Mouse (Mus musculus) Patski (cell line): Measurements from ENCODE around the gene 4930452B06Rik. TPM values are rescaled to one million over a fixed set of nuclear protein-coding genes. Genes with fewer than 3 reads are reported as not detected.

Experiments
- ATAC-seq: fragments of 100-300 bp; one replicate; pipeline ENCODE4 v1.8.0; 2021
- CTCF ChIA-PET: fragments of 350-600 bp; sonication (Branson Sonifier 250); formaldehyde crosslinking; loops from one replicate; lab custom pipeline; 2022; ENCODE audit warnings: inconsistent platforms; lab: Charles Lee
- POLR2A ChIA-PET: fragments of 350-600 bp; sonication (Branson Sonifier 250); formaldehyde crosslinking; loops from one replicate; lab custom pipeline; 2022; ENCODE audit warnings: antibody characterized with exemption, inconsistent platforms; lab: Charles Lee
- DNase-seq: peaks from one replicate; pipeline ENCODE4 v3.0.0-alpha.2; 2011; ENCODE audit warnings: low read depth, low spot score
- H3K27me3 ChIP-seq: fragments of 371-371 bp; one replicate; pipeline ENCODE4 v1.5.1; 2021
- CTCF ChIP-seq: fragments of 100-300 bp; IDR thresholded peaks from one replicate; pipeline ENCODE4 v1.5.1; 2021
- in situ Hi-C: fragments of 300-500 bp; cut with MboI; formaldehyde crosslinking; loops from 3 replicates; pipeline ENCODE4 v1.11.1; 2018; ENCODE audit warnings: low pct_unique_long_range_greater_than_20kb, mixed read lengths
- polyA plus RNA-seq: library from polyadenylated mRNA; unstranded; gene quantifications from one replicate; pipeline ENCODE4 v1.2.3, GENCODE M21; 2021

4930452B06Rik gene
- polyA plus RNA-seq, result 8.4 TPM

DNA sequence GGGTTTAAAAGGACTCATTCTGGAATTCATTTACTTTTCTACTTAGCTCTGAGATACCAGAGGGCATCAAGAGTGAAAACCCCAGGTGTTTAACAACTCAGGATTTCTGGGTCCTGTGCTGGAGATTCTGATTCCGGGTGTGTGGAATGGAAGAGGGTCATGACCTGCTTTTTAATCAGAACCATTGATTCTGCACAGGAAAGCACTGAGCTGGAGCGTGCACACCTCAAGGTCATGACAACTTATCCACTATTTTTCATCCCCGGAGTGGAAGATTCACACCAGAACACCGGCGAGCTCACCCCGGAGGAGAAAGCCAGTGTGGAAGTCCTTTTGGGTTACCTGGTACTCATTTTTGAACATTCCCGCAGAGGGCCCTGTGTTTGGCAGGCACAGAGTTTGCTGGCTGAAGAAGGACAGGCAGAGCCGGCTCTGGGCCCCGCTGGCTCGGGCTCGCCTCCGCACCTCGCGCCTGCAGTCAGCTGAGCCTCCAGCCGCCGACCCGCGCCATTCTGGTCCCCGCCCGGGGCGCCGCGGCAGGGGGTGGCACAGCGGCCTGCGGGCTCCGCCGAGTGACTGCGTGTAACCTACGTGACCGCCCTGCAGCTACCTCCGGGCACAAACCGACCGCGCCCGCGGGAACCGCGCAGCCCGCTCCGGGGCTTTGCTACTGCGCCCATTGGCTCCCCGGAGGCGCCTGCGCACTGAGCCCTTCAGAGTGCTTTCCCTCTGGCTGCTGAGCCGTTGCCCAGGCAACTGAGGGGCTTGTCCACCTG, at the start of gene 4930452B06Rik:
TSS of gene 4930452B06Rik (minus strand) at position 605 of the 776 bp plus-strand sequence.
- in situ Hi-C loops, result loop anchor here (5.0 kb wide), 1 partner anchor 51 kb away; no protein-coding TSS in a partner anchor
- ChIA-PET POLR2A (no interaction called here), CTCF (no interaction called here)
- DNase-seq (peak; percentile 6), ATAC-seq (peak; percentile 98)
- peaks cover 9% of the 10 kb centered on the region for H3K27me3 ChIP-seq
- no peak for TF ChIP-seq CTCF

DNA sequence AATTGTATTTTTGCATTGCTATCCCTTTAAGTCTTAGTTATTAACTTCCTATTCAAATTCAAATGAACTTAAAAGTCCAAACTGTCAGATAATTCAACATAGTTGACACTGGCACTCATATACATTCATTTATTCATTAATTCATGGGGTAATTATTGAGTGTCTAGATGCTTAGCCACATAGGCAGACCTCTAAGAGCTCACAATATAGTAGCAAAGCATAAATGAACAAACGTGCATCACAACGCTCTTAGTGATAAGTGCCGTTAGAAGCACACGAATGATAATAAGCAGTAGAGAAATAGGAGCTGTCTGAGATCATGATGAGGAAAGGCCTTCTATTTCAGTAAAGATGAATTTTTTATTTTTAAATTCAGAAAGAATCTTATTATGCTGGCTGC, 46.6 kb upstream of the 4930452B06Rik start:
- POLR2A ChIA-PET, result no interaction called here
- CTCF ChIA-PET, result no interaction called here
- no peak for DNase-seq

DNA sequence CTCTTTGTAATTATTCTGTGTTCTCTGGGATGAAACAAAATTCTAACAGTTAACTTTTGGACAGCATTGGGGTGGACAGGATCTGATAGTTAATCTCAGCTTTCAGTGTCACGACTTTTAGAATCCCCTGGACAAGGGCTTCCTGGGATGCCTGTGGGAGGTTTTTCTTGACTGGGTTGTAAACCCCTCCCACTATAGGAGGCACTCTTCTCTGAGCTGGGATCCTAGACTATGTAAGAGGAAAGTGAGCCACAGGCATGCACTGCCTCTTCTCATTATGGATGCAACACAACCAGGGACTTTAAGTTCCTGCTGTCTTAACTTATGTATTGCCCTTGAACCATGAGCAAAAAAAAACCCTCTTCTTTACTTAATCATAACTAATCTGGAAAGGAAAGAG, 23.4 kb upstream of the 4930452B06Rik start:
- POLR2A ChIA-PET, result no interaction called here
- ATAC-seq, result no peak

More for the DNA sequence above, 46.6 kb upstream of the 4930452B06Rik start:
- H3K27me3 ChIP-seq, result no peaks in the 10 kb centered on the region
- no peak for TF ChIP-seq CTCF
- ATAC-seq, result no peak
- in situ Hi-C loops, result no loop called here

DNA sequence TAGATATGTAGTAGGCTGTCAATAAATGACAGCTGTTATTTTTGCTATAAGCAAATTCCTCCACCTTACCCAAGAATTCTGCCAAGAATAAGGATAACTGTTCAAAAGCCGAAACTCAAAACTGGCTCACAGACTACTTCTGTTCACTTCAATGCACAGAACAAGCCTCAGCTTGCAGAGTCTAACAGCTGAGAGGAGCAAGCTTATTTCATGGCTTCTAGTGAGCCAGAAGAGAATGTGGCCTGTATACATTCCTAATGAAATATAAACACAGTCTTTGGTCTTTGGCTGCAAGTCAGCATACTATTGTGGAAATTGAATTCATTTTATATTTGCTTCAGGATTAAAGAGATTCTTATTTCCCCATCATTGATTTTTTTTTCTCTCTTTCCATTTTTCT, 22.4 kb upstream of the 4930452B06Rik start:
- no peaks in the 10 kb centered on the region for H3K27me3 ChIP-seq
- DNase-seq (no peak), ATAC-seq (no peak)
- TF ChIP-seq CTCF, result no peak
- in situ Hi-C loops, result no loop called here
- ChIA-PET CTCF (no interaction called here), POLR2A (no interaction called here)

More for the DNA sequence above, 23.4 kb upstream of the 4930452B06Rik start:
- CTCF ChIA-PET, result no interaction called here
- TF ChIP-seq CTCF, result no peak
- no peaks in the 10 kb centered on the region for H3K27me3 ChIP-seq
- no peak for DNase-seq
- in situ Hi-C loops, result no loop called here

DNA sequence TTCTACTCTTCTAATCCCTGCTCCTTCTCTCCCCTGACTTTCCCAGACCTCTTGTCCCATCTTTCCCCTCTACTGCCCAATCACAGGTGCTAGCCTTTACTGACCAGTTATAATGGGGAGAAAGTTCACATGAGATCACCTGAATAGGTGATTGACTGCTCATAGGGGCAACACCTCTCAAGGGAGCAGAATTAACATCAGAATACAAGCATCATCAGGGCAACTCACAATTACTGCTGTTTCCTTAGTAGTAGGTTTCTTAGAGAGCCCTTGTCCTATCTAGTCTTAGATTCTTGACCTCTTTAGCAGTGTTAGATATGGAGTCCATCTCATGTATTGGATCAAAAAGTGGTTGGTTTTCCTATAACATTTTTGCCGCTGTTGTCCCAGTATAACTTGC, 20.1 kb upstream of the 4930452B06Rik start:
- in situ Hi-C loops, result no loop called here
- no peak for TF ChIP-seq CTCF
- CTCF ChIA-PET, result no interaction called here
- H3K27me3 ChIP-seq, result no peaks in the 10 kb centered on the region
- POLR2A ChIA-PET, result no interaction called here
- no peak for DNase-seq
- no peak for ATAC-seq

DNA sequence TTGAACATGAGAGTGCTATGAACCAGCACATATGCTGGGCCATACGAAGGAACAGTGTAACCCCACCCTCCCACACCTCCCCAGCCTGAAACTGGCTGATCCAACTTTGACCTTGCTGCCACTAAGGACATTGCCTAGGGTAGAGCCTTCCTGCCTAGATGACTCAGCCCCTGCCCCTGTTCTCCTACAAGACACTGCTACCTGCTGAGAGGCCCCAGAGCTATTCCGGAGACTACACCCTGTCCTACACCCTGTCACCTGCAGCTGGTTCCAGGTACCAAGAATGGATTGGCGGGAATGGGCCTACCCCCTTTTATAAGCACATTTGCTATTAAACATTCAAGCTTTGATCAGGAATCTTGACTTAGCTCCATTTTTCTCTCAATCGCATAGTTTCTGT, 13.9 kb upstream of the 4930452B06Rik start:
- in situ Hi-C loops, result no loop called here
- ATAC-seq (no peak), DNase-seq (no peak)
- ChIA-PET CTCF (no interaction called here), POLR2A (no interaction called here)
- no peak for TF ChIP-seq CTCF
- no peaks in the 10 kb centered on the region for H3K27me3 ChIP-seq

DNA sequence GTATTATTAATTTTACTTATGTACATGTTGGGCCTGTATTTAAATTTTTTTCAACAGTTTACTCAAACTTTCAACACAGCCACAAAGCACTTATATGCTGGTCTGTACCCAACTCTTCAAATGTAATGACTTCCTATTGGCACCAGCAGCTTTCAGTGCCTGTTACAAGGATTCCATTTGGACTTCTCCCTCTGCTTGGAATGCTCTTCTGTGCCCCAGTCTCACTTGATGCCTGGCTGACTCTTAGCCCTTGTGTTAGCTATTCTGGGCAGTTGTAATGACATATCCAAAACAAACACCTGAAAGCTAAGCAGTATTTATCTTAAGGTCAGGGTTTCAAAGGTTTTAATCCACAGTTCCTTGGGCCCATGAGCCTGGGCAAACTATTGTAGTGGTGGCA, 5.7 kb downstream of the 4930452B06Rik start:
- no peak for ATAC-seq
- TF ChIP-seq CTCF, result no peak
- H3K27me3 ChIP-seq, result peaks cover 4% of the 10 kb centered on the region
- DNase-seq, result no peak
- in situ Hi-C loops, result no loop called here
- POLR2A ChIA-PET, result no interaction called here
- CTCF ChIA-PET, result interaction anchor here (0.9 kb wide), 1 partner anchor 12 kb away, joined by 3 read pairs; no protein-coding TSS in a partner anchor

DNA sequence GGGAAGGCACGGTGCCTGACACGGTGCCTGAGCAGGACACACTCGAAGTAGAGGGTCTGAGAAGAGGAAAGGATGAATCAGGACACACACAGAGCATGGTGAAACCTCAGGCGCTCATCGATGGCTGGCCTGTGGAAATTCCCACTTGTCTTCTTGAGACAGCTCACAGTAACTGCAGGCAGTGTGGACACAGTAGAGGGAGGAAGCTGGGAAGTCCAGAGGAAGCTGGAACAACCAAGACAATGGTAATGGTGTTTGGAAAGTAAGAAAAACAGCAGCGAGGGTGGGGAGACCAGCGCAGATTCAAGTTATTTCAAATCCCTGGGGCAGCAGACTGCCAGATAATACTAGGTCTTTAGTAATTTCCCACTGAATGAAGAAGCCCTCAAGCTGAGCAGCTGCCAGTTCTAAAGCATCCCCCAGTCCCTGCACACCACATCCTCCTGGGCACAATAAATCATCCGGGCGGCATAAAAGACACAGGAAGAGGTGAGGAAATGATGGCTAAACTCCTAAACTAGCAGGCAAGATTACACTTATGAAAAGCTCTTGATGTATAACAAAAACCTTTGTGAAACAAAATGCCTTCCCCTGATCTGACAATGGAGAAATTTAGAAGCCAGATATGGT, 24.3 kb downstream of the 4930452B06Rik start:
- in situ Hi-C loops, result no loop called here
- TF ChIP-seq CTCF, result no peak
- ChIA-PET CTCF (no interaction called here), POLR2A (no interaction called here)
- DNase-seq (no peak), ATAC-seq (no peak)
- H3K27me3 ChIP-seq, result no peaks in the 10 kb centered on the region

DNA sequence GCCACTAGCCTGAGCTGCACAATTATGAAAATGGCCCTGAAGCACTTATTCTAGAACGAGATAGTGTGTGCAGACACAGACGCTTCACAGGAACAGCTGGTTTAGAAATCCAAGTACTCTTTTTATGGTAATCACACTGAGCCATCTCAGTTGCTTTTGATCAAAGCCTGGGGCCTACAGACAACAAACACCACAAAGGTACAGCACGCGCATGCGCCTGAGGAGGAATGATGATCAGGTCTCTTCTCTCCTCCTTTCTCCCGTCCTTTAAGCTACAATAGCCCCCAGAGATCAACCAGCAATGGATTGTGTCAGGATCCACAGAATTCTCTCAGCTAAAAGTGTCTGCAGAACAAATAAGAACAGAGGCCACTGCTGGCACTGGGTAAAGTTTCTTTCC, 33.8 kb downstream of the 4930452B06Rik start:
- CTCF ChIA-PET, result no interaction called here
- no peaks in the 10 kb centered on the region for H3K27me3 ChIP-seq
- in situ Hi-C loops, result no loop called here
- TF ChIP-seq CTCF, result no peak
- DNase-seq (no peak), ATAC-seq (no peak)
- POLR2A ChIA-PET, result no interaction called here

DNA sequence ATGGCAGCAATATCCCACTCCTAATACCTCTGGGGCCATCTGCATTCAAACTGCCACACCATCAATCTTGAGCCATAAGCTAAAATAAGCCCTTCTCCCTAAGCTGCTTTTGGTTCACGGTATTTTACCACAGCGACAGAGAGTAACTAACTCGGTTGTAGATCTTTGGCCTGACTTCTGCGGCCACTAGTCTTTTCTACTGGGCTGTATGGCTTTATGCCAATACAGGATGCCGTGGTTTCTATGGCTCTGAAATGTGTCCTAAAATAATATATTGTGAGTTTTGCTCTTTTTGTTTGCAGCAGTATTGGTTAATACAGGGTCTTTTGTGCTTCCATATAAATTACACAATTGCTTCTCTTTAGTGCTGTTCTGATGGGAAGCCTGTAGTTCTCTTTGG, 37.6 kb downstream of the 4930452B06Rik start:
- no peaks in the 10 kb centered on the region for H3K27me3 ChIP-seq
- DNase-seq, result no peak
- ChIA-PET POLR2A (no interaction called here), CTCF (no interaction called here)
- ATAC-seq, result no peak
- in situ Hi-C loops, result no loop called here
- TF ChIP-seq CTCF, result no peak

DNA sequence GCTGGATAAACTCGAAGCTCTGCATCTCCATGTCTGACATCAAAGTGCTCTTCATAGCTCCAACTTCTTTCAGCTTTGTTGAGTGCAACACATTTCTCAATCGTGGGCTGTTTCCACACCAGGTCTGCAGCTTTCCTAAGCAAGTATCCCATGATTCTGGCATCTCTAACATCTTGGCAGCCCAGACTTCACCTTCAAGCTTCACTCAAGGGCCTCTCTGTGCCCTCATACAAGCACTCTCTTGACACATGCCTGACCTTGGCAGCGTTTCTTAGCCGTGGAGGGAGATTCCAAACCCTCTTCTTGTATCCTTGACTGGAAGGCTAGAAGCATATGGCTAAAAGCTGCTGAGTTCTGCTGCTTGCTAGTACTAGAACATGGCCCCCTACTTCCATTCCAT, 38.6 kb downstream of the 4930452B06Rik start:
- CTCF ChIA-PET, result no interaction called here
- no peaks in the 10 kb centered on the region for H3K27me3 ChIP-seq
- no peak for TF ChIP-seq CTCF
- POLR2A ChIA-PET, result no interaction called here
- in situ Hi-C loops, result no loop called here
- ATAC-seq, result no peak
- DNase-seq, result no peak
